Mouse (Mus musculus) liver, embryonic 13.5 days (tissue): ENCODE measurements around the gene Hirip3. TPM values are rescaled to one million over a fixed set of nuclear protein-coding genes. Genes with fewer than 3 reads are reported as not detected.
"Not testable (repeated sequence)": the region's sequence is repeated elsewhere in the genome, so short reads cannot be mapped to it uniquely, and the experiment has no call there.

Experiments
- ATAC-seq: fragments of 200-750 bp; cut with Nextera tagmentation; 2 replicates; pipeline ENCODE4 v1.8.0; 2017; ENCODE audit warnings: low read depth, mild to moderate bottlenecking, moderate number of reproducible peaks, moderate library complexity
- DNase-seq: peaks from one replicate; pipeline ENCODE4 v3.0.0; 2022
- H3K27ac ChIP-seq: fragments of 300-500 bp; sonication (generic); 2 replicates; pipeline ENCODE4 v1.5.1; 2015; ENCODE audit warnings: moderate library complexity, mild to moderate bottlenecking, inconsistent platforms
- H3K27me3 ChIP-seq: fragments of 300-500 bp; sonication (generic); 2 replicates; pipeline ENCODE4 v1.6.1; 2015; ENCODE audit warnings: mild to moderate bottlenecking, inconsistent platforms
- H3K36me3 ChIP-seq: fragments of 300-500 bp; sonication (generic); 2 replicates; pipeline ENCODE4 v1.6.1; 2015; ENCODE audit warnings: mild to moderate bottlenecking, inconsistent platforms
- H3K4me1 ChIP-seq: fragments of 300-500 bp; sonication (generic); replicated peaks from 2 replicates; pipeline ENCODE4 v1.6.1; 2015; ENCODE audit warnings: inconsistent platforms
- H3K4me2 ChIP-seq: fragments of 300-500 bp; sonication (generic); 2 replicates; pipeline ENCODE4 v1.6.1; 2015; ENCODE audit warnings: inconsistent platforms, mild to moderate bottlenecking, moderate library complexity
- H3K4me3 ChIP-seq: fragments of 300-500 bp; sonication (generic); replicated peaks from 2 replicates; pipeline ENCODE4 v1.5.1; 2015; ENCODE audit warnings: mild to moderate bottlenecking, inconsistent platforms
- H3K9ac ChIP-seq: fragments of 300-500 bp; sonication (generic); 2 replicates; pipeline ENCODE4 v1.6.1; 2015; ENCODE audit warnings: mild to moderate bottlenecking, inconsistent platforms
- H3K9me3 ChIP-seq: fragments of 300-500 bp; sonication (generic); replicated peaks from 2 replicates; pipeline ENCODE4 v1.6.1; 2016; ENCODE audit warnings: inconsistent platforms
- WGBS: fragments of 180-500 bp; shearing (Covaris S2); methylation state at CpG from one replicate; pipeline ENCODE4 v1.1.7; 2015; ENCODE audit not compliant: insufficient replicate concordance; 5-methylcytosine and 5-hydroxymethylcytosine counted together
- polyA plus RNA-seq: library from polyadenylated mRNA; unstranded; fragments of >200 nt; fragmentation: Nextera tagmentation; extraction: Ambion mirVana; gene quantifications from 2 replicates; pipeline ENCODE4 v1.2.1, GENCODE M21; 2015

The Hirip3 gene
- polyA plus RNA-seq, 1 experiment from 2014 or later: 17.8 TPM

DNA sequence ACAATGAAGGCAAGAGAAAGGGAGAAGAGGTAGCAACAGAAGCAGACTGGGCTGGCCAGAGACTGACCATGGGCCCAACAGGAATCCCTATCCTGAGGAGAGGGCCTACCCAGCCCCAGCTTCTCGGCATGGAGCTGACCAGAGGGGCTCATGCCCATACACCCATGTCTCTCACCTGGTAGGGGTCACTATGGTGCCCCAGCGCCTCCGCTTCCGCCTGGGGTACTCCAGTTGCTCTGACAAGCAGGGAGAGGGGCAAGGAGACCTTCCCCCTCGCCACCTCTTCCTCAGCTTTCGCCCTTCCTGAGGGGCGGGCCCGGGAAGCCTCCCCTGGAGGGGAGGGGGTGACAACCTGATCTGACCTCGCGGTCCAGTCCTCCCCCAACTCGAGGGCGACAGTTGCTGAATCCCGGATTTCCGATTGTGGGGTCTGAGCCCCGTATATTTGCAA lies 22.0 kb downstream of the Hirip3 start:
- ATAC-seq: no peak
- no peak for DNase-seq
- Histone ChIP-seq H3K27me3 (no peaks in the 10 kb centered on the region), H3K4me1 (peaks cover 45% of the 10 kb centered on the region), H3K27ac (peak overlapping the region; percentile 94), H3K9ac (peak overlapping the region; percentile 94), H3K4me3 (peak overlapping the region; percentile 89), H3K9me3 (no peaks in the 10 kb centered on the region), H3K36me3 (peaks cover 33% of the 10 kb centered on the region), H3K4me2 (peak overlapping the region; percentile 100)
- WGBS: 2% methylated on average over 15 of the region's 15 CpGs

DNA sequence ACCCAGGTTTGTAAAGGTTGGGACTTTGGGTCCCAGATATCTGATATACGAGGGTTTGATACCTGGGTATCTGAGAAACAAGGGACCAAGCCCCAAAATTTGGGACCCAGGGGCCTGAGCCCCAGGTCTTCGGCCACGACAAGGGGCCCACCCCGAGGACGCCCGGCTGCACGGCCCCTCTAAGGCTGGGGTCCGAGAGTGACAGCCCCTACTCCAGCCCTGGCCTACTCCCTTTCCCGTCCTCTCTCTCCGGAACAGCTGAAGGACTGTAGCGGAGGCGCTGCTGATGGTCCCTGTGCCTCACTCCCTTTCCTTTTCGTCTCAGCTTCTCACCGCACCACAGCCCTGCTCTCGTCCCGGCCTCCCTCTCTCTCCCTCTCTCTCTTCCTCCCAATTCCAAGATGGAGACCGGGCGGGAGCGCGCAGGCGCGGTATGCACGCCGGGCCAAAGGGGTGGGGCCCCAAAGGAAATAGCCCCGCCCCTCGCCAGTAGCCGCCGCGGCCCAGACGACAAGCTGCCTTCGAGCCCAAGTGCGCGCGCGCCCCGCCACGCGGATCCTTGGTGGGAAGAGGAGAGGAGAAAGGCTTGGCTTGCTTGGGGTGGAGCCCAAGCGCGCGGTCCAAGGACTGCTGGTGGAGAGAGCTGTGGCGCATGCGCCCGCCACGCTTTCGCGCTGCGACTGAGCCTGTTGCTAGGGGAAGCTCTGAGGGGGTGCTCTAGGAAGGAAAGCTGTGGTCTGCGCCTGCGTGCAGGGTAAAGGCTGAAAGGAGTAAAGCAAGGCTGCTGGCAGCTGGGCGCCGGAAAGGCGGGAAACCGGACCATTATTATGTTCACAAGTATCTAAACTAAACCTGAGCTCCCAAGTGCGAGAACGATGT lies 22.8 kb downstream of the Hirip3 start, which contains the start of gene Taok2:
Gene Taok2 (minus strand): TSS at position 418 of the 879 bp plus-strand sequence.
- H3K9ac ChIP-seq: peak within 1 kb of the TSS; percentile 94
- DNase-seq (peak; percentile 98), ATAC-seq (peak; percentile 95)
- H3K36me3 ChIP-seq: peaks cover 27% of the 10 kb centered on the region
- H3K4me2 ChIP-seq: peak within 1 kb of the TSS; percentile 100
- H3K27me3 ChIP-seq: no peaks in the 10 kb centered on the region
- peak within 1 kb of the TSS; percentile 94 for H3K27ac ChIP-seq
- H3K9me3 ChIP-seq: no peaks in the 10 kb centered on the region
- under 1% methylated on average over 56 of the region's 56 CpGs for WGBS
- H3K4me3 ChIP-seq: peak within 1 kb of the TSS; percentile 89
- H3K4me1 ChIP-seq: peaks cover 45% of the 10 kb centered on the region

DNA sequence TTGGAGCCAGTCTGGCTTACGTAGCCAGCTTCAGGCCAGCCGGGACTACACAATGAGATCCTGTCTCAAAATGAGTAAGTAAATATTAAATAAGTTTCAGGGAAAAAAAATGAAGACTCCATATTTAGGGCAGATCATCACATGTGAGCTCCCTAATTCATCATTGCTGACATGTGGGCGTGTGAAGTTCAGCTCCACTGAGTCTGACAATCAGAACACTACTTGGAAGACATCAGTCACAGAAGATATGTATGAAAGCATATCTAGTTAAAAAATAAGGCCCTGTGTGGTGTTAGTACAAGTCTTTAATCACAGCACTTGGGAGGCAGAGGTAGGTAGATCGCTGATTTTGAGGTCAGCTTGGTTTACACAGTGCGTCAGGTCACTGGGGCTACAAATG lies 25.5 kb downstream of the Hirip3 start:
- Histone ChIP-seq H3K4me2 (no peak overlapping the region), H3K27me3 (no peaks in the 10 kb centered on the region), H3K9ac (no peak overlapping the region), H3K4me3 (no peak overlapping the region), H3K27ac (no peak overlapping the region), H3K4me1 (peaks cover 28% of the 10 kb centered on the region), H3K9me3 (no peaks in the 10 kb centered on the region), H3K36me3 (peaks cover 14% of the 10 kb centered on the region; the same call in 1 of the 2 replicates)
- WGBS: 77% methylated on average over 5 of the region's 5 CpGs
- DNase-seq (no peak), ATAC-seq (no peak)

DNA sequence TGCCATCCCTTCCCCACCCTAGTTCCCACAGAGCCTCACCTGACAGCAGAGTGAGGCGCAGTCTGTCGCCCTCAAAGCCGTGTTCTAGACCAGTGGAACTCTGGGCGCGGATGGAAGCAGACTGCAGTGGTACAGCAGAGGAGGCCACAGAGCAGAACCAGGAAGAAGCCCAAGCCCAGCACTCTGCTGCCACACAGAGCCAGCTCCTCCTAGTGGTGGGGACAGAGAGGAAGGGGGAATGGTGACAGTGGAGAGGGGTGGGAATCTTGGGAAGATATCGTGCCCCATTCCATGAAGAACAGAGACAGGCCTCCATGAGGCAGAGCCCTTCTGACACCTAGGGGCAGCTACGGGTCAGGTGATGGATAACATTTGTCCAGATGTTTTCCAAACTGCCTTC lies 27.1 kb downstream of the Hirip3 start:
- DNase-seq (no peak), ATAC-seq (no peak)
- Histone ChIP-seq H3K4me3 (no peak overlapping the region), H3K9ac (no peak overlapping the region), H3K9me3 (no peaks in the 10 kb centered on the region), H3K4me2 (no peak overlapping the region), H3K27me3 (no peaks in the 10 kb centered on the region), H3K36me3 (peaks cover 14% of the 10 kb centered on the region; the same call in 1 of the 2 replicates), H3K4me1 (peaks cover 12% of the 10 kb centered on the region), H3K27ac (no peak overlapping the region)
- WGBS: 51% methylated on average over 7 of the region's 7 CpGs

DNA sequence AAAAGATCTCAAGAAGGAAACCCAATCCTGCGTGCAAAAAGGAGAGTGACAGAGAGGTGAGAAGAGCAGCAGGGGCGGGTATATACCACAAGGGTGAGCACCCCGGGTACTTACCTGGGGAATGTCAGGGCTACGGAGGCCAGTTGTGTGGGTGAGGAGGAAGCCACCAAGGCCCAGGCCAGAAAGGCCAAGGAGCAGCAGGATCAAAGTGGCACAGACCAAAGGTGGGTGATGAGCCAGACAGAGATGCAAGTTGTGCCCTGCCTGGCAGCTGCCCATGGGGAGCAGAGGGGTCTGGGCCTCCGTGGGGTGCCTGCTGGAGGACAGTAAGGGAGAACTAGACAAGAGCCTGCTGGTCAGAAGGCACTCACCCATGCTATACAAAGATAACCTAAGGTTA lies 35.1 kb downstream of the Hirip3 start:
- 73% methylated on average over 5 of the region's 5 CpGs for WGBS
- Histone ChIP-seq H3K4me1 (peaks cover 22% of the 10 kb centered on the region), H3K36me3 (no peaks in the 10 kb centered on the region; the same call in 1 of the 2 replicates), H3K27ac (peak overlapping the region; percentile 59), H3K4me2 (peak overlapping the region; percentile 72), H3K27me3 (no peaks in the 10 kb centered on the region), H3K9ac (peak overlapping the region; percentile 83), H3K9me3 (no peaks in the 10 kb centered on the region), H3K4me3 (peak overlapping the region; percentile 73)
- DNase-seq (no peak), ATAC-seq (no peak)

DNA sequence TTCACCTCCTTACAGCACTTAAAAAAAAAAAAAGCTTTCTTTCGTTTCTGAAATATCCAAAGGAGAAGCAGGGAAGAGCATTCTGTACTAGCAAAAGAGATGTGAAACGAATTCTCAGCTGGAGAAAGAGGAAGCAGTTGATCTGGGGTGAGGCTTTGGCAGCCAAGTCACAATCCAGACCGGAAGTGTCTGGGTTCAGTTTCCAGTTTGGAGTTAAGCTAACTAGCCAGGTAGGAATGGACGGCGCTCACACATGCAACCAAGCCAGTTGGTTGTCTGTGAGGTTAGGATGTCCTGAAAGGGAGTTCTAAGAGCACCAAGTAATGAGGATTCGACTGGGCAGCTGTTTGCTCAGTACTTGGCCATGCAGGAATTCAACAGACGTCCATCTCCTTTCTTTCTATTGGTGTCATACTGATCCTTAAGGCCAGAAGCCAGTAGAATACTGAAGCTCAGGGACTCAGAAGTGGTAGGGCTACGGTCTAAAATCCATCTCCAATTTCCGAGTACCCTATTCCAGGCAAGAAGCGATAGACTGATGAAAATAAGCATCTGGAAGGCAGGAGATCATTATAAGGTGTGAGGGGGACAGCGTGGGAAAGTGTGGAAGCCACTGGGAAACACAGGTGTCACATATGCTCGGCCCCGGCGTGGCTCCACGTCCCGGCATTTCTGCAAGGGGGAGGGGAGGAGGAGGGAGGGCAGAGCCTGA lies 35.8 kb downstream of the Hirip3 start:
- no peaks in the 10 kb centered on the region for H3K9me3 ChIP-seq
- H3K27ac ChIP-seq: peak overlapping the region; percentile 59
- peak overlapping the region; percentile 73 for H3K4me3 ChIP-seq
- WGBS: 5% methylated on average over 16 of the region's 16 CpGs
- H3K9ac ChIP-seq: peak overlapping the region; percentile 83
- H3K4me1 ChIP-seq: peaks cover 22% of the 10 kb centered on the region
- H3K36me3 ChIP-seq: no peaks in the 10 kb centered on the region
- H3K27me3 ChIP-seq: no peaks in the 10 kb centered on the region
- H3K4me2 ChIP-seq: peak overlapping the region; percentile 72
- DNase-seq (no peak), ATAC-seq (peak; percentile 71)

DNA sequence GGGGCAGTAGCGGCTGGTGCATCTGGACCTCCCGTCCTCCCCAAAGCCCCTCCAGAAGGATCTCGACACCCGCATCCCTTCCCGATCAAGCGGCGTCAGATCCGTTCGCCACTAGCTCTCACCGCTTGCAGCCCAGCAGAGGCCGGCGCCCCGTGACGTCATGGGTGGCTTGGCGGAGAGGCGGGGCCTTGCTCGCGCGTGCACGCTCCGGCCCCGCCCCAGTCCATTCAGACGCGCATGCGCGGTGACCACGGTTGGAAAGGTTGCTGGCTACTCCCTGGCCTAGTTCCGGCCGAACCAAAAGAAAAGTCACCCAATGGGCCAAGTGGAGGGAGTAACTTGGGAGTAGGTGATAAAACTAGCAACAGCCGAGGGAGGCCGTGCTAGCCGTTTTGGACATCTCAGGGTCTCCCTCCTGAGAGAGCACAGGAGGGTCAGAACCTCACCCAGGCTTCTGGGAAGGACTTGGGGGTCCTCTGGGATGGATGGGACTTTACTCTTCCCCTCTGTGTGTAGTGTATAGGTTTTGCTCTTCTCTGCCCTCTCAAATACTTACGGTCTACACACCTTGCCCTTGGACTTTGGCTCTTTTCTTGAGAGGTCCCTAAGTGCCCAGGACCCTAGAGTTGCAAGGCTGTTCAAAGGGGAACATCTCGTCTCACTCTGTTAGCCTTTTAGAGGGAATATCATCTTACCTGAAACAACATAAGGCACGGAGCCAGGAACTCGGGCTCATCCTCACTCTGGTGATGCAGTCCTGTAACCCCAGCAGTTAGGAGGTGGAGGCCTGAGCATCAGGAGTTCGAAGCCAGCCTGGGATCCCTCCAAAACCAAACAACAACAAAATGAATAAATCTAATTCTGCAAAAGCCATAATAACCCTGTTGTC lies 36.6 kb downstream of the Hirip3 start:
- Histone ChIP-seq H3K9me3 (no peaks in the 10 kb centered on the region), H3K4me1 (peaks cover 22% of the 10 kb centered on the region), H3K9ac (peak overlapping the region; percentile 83), H3K4me3 (peak overlapping the region; percentile 73), H3K36me3 (no peaks in the 10 kb centered on the region), H3K27me3 (no peaks in the 10 kb centered on the region), H3K4me2 (peak overlapping the region; percentile 72), H3K27ac (peak overlapping the region; percentile 67)
- DNase-seq: peak; percentile 91
- ATAC-seq: peak; percentile 93
- 10% methylated on average over 37 of the region's 37 CpGs for WGBS

DNA sequence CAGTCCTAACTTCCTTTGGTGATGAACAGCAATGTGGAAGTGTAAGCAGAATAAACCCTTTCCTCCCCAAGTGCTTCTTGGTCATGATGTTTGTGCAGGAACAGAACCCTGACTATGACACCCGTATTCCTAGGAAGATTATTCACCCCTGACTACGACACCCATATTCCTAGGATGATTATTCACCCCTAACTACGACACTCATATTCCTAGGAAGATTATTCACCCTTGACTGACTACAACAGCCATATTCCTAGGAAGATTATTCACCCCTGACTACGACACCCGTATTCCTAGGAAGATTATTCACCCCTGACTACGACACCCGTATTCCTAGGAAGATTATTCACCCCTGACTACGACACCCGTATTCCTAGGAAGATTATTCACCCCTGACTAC lies 38.0 kb downstream of the Hirip3 start:
- H3K4me3 ChIP-seq, H3K9ac ChIP-seq, H3K4me2 ChIP-seq, H3K27me3 ChIP-seq, H3K36me3 ChIP-seq, DNase-seq, H3K9me3 ChIP-seq, H3K27ac ChIP-seq, ATAC-seq: not testable (repeated sequence)
- peaks cover 22% of the 10 kb centered on the region for H3K4me1 ChIP-seq
- WGBS: 88% methylated on average over 7 of the region's 9 CpGs

DNA sequence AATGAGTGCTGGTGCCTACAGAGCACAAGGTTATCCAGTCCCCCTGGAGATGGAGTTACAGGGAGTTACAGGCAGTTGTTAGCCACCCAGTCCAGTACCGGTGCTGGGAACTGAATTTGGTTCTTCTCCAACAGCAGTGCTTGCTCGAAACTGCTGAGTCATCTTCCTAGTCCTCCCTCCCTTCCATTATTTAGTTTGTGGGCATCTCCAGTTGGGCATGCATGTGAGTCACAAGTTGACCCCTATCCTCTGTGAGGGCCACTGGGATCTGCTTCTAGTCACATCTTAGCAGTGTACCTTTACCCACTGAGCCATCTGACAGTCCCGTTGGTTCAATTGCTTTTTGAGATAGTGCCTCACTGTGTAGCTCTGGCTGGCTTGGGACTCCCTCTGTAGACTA lies 43.8 kb downstream of the Hirip3 start:
- Histone ChIP-seq H3K27me3 (no peaks in the 10 kb centered on the region), H3K27ac (no peak overlapping the region), H3K9me3 (no peaks in the 10 kb centered on the region), H3K9ac (no peak overlapping the region), H3K36me3 (no peaks in the 10 kb centered on the region), H3K4me3 (no peak overlapping the region), H3K4me1 (peaks cover 6% of the 10 kb centered on the region), H3K4me2 (no peak overlapping the region)
- WGBS: 44% methylated on average over 3 of the region's 3 CpGs
- ATAC-seq (no peak), DNase-seq (no peak)

DNA sequence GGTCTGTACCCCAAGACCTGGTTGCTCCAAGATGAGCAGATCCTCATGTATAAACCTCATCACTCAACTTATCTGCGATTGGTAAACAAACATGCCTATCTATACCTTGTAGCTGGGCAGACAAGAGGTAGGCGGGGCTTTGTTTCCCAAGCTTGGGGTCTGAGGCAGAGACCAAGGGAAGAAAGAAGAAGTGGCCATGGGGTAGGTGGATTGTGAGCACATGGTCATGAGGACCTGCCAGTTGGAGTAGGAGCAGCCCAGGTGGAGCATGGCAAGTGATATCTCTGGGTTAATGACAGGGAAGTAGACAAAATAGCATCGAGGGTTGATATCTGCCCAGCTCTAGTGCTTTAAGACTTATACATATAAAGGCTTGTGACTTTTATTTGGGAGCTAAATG lies 53.1 kb downstream of the Hirip3 start:
- no peaks in the 10 kb centered on the region for H3K27me3 ChIP-seq
- H3K9ac ChIP-seq: no peak overlapping the region
- H3K9me3 ChIP-seq: no peaks in the 10 kb centered on the region
- no peaks in the 10 kb centered on the region for H3K36me3 ChIP-seq
- H3K4me2 ChIP-seq: no peak overlapping the region
- no peaks in the 10 kb centered on the region for H3K4me1 ChIP-seq
- no peak overlapping the region for H3K4me3 ChIP-seq
- DNase-seq: no peak
- no peak overlapping the region for H3K27ac ChIP-seq
- 65% methylated on average over 3 of the region's 3 CpGs for WGBS
- no peak for ATAC-seq
